Mouse (Mus musculus) kidney, postnatal 25 days (tissue): ENCODE data around the gene Osgin1.
A peak's percentile ranks its signal among the peaks of the same experiment; 100 is the strongest.

Experiments
- DNase-seq, 2 experiments: peaks; one replicate each; pipeline ENCODE4 v3.0.0; 2021; ENCODE audit warnings: mixed read lengths in 2 of 2

Osgin1 gene

DNA sequence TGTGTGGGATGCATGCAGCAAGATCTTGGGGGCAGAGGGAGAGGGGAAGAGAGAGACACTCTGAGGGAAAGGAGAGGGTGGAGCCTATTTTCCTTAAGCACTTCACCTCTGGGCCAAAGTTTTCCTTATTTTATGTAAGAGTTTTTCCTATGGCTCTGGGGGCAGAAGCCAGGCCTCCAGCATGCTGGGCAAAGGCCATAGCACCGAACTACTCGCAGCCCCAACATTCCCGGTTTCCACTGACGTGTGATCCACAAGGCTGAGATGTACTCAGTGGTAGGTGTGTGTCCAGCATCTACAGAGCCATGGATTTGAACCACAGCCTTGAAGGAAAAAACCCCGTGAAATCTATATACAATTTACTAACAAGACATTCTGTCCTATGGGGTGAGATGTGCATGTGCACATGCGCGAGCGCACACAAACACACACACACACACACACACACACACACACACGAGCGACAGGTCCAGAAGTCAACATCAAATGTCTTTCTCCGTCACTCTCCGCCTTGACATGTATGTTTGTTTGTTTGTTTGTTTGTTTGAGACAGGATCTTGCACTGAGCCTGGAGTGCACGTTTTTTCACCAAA, at the start of gene Osgin1:
Gene Osgin1, plus strand, starts transcription at position 543 of the 593 bp plus-strand sequence.
- DNase-seq = peak in 1 of 2 experiments; percentile 81

DNA sequence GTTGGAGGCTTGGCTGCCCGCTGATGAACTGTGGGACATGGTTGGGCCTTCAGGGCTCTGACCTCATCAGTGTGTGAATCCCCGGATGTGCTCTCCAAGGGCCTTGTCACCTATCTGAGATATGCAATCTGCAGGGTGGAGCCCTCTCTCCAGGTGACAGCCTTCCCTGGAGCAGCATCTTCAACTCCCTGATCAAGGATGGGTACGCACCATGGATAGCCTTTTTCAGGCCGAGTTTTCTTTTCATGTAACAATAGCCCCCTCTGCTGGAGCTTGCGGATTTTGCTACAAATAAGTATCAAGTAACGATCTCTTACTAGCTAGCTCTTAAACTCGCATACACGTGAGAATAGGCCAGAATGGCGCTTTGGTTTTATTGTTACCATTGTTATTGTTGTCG, 49.4 kb upstream of the Osgin1 start:
- peak; percentile 54 to 87 for DNase-seq

DNA sequence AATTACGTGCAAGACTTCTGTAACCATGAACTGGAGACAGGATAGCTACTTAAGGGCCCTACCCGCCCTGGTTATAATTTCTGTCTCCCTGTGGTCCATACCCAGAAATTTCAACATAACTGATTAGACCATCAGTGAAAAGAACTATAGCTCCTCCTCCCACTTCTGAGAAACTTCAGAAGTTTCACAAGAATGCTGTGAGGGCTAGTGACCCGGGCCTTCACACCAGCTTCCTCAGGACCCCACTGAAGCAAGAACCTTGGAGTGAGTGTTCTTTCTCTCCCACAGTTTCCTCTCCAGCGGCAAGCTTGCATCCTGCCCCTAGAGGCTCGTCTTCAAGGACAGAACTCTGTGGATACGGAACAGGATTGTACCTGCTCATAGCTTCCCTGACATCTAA, 48.1 kb upstream of the Osgin1 start:
- DNase-seq = no peak

DNA sequence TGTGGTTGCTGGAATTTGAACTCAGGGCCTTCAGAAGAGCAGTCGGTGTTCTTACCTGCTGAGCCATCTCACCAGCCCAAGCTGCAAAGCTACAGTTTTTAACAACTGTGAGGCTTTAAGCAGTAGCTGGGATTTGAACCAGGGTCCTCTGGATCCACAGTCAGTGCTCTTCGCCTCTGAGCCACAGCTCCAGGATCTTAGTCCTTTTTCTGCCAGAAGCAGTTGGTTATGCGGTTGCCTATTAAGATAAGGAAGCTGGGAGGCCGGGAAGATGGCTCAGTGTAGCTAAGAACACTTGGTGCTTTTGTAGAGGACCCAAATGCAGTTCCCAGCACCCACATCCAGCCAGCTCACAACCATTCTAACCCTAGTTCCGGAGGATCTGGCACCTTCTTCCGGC, 46.9 kb upstream of the Osgin1 start:
- DNase-seq = no peak

DNA sequence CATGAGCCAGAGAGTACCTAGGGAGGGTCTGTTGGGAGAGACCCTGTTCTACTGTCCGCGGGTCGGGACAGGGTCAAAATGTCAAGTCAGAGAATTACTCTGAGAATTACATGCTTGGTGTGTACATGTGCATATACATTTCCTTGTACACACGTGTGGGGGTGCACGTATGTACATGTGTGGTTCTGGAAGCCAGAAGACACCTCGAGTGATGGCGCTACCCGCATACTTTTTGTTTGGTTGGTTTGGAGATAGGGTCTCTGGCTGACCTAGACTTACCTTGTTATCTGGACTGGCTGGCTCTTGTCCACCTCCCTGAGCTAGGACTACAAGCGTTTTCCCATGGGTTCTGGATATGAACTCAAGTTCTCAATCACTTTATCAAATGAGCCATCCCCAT, 39.8 kb upstream of the Osgin1 start:
- DNase-seq = no peak

DNA sequence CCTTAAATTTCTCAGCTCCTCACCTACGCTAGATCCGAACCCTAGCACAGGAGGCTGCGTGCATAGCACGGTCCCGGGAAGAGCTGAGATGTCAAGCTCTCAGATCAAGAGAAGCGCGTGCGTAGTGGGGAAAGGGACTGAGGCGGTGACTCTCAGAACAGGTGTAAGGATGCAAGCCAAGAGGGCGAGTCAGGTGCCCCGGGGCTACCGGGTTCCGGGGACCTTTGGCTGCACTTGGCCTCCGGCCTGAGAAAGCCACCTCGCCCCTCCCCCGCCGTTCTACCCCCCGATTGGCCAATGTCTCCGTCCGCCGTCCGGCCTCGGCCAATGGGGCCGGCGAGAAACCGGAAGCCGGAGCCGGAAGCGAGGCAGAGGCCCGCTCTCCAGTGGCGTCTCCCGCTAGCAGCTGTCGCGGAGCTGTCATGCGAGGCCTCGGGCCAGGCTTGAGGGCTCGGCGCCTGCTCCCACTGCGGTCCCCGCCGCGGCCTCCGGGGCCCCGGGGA, 39.3 kb upstream of the Osgin1 start, which contains the start of gene Mlycd:
Gene Mlycd, plus strand, starts transcription at position 355 of the 503 bp plus-strand sequence.
- peak; percentile 96 to 98 for DNase-seq

DNA sequence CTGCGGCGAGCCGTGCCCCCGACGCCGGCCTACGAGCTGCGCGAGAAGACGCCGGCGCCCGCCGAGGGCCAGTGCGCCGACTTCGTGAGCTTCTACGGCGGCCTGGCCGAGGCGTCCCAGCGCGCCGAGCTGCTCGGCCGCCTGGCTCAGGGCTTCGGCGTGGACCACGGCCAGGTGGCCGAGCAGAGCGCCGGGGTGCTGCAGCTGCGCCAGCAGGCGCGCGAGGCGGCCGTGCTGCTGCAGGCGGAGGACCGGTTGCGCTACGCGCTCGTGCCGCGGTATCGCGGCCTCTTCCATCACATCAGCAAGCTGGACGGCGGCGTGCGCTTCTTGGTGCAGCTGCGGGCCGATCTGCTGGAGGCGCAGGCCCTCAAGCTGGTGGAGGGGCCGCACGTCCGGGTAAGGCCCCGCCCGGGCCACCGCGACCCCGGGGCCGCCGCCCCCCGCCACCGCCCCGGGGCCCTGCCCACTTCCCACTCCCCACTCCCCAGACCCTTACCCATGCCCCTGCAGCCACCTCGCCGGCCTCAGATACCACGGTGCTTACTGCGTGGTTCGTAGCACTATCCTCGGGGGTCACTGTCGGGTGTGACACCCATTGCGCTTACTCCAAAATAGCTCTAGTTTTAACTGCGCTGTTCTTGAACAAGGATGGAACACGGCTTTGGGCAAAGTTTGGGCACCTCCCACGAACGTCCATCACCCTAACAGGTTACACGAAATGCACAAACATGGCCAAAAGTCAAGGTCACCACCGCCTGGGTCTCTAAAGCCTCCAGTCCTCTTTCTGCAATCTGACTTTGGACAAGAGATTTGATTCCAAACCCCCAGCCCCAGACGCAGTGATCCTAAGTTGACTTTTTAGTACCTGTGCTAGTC, 38.6 kb upstream of the Osgin1 start:
- DNase-seq = no peak

DNA sequence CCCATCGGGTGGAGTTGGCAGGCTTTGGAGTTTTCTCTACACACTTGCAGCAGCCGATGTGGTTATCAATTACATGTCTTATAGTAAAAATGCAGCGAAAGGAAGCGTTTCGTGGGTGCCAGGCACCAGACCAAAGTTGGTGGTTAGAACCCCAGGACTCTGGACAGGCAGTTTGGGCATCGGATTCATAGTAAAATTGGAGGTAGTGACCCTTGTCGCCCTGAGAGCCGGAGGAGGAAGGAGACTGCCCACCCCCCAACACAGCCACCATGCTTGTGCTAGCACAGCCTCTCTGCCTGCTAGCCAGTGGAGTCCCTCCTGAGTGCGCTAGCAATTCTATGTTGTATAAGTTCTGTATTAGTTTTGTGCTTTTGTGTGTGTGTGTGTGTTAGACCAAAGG, 35.4 kb upstream of the Osgin1 start:
- DNase-seq = no peak

DNA sequence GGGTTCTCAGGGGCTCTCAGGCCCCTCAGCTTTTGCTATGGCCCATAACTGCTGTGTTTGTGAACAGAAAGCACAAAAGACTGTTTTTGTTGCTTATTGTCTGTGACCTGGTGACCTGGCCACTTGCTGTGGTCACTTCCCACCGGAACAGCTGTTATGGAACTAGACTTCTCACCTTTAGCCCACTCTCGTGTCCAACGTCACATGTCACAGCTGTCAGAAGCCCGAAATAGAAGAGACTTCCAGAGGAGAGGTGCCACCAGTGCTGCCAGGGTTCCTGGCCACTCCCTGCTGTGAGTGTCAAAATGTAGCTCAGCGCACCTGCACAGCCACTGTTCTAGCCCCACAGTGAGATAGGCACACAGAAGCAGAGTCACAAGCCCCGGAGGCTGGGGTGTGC, 34.7 kb upstream of the Osgin1 start:
- DNase-seq = no peak

DNA sequence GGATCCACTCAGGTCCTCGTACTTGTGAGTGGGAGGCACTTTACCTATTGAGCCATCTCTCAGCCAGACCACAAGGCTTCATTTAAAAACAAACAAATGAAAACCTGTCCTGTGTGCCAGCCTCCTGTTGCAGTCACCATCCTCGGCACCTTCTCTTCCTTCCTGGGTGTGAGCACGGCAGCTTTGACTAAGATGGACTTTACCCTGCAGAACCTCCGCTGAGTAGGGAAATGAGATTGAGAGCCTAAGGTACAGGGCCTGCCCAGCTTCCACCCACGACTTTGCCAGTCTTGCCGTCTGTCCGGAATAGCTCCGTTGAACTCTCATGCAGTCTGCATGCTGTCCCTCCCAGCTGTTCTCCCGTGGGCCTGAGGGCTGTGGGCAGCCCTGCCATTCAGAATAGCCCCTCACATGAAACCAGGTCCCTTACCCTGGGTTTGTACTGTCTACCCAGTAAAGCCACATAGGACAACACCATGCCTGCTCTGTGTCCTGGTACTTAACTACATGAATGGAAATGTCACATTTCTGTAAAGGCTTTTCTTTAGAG, 33.7 kb upstream of the Osgin1 start:
- peak; percentile 58 to 69 for DNase-seq

DNA sequence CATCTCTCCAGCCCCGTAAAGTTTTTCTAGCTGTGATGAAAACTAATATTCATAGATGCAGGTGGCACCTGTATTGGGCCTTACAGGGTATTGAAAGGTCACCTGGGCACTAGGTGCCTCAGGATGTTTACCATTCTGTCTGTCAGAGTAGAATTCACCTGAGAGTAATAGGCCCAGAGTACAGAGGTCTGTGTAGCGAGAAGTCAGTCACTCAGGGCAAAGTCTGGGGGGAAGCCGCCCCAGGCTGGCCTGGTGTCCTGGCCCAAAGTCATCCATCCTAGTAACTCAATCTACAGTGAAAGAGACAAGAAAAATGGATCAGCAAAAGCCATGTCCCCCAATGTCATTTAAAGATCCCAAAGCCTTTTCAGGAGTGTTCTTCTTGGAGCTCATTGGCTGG, 33.0 kb upstream of the Osgin1 start:
- DNase-seq = no peak

DNA sequence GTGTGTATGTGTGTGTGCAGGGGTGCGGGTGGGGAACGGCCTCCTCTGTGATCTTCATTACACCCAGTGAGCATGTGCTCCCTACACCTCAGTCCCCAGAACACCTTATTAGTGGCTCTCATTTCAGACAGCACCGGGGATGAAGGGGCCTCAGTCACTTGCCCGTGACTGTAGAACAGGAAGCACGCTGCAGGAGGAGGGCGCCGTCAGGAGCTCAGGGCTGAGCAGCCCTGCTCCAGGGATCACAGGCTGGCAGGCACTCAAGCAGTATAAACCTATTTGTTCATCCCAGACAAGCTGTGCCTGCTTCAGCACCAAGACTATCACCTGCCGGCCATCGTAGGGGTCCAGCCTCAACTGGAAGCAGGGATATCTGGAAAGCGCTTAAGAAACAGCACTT, 30.0 kb upstream of the Osgin1 start:
- DNase-seq = no peak

DNA sequence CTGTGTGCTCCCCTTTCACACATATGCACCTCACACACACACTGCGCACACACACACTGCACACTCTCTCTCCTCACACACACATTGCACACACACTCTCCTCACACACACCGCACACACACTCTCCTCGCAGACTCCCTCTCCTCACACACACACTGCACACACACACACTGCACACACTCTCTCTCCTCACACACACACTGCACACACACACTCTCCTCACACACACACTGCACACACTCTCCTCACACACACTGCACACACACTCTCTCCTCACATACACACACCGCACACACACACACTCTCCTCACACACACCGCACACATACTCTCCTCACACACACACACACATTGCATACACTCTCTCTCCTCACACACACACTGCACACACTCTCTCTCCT, 29.3 kb upstream of the Osgin1 start:
- DNase-seq = no peak

DNA sequence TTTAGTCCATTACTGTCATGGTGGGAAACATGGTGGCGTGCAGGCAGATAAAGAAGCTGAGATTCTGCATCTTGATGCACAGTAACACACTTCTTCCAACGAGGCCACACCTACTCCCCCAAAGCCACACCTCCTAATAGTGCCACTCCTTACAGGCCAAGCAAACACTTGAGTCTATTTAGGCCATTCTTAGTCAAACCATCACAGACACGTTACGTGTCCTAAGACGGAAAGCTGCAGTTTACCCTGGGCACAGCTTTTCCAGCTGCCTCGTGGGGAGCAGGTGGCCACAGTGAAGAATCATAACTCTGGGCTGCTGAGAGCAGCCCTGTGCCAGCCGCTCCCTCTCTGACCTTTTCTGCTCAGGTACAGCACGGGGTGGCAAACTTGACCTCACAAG, 25.6 kb upstream of the Osgin1 start:
- no peak for DNase-seq

DNA sequence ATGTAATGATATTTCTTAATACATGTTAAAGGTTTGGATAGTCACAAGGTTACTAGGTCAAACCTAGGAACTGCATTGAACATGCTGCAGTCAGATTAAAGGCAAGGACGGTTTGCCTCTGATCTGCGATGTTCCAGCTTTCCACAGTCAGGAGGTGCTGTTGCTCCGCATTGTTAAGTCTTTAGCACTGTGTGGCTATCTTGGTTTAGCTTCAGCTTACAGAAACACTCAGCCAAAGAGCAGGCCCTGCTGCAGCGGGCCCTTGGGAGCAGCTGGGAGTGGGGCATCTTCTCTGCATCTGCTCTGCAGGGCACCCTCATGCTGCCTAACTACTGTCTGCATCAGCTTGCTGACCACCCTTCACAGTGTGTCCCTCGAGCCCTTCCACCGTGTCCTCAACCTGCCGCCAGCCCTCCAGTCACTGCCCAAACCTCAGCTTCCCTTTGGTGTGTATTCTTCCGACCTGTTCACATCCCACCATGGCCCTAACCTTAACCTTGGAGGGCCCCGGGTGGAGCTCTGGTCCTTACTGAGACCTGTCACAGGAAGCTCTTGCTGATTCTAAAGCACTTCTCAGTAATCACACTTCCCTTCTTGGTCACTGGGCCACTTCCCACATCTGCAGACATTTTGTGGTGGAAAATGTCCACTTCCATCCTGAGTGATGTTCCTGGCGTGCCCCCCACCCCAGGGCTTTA, 21.7 kb upstream of the Osgin1 start:
- peak in 1 of 2 experiments; percentile 30 for DNase-seq

DNA sequence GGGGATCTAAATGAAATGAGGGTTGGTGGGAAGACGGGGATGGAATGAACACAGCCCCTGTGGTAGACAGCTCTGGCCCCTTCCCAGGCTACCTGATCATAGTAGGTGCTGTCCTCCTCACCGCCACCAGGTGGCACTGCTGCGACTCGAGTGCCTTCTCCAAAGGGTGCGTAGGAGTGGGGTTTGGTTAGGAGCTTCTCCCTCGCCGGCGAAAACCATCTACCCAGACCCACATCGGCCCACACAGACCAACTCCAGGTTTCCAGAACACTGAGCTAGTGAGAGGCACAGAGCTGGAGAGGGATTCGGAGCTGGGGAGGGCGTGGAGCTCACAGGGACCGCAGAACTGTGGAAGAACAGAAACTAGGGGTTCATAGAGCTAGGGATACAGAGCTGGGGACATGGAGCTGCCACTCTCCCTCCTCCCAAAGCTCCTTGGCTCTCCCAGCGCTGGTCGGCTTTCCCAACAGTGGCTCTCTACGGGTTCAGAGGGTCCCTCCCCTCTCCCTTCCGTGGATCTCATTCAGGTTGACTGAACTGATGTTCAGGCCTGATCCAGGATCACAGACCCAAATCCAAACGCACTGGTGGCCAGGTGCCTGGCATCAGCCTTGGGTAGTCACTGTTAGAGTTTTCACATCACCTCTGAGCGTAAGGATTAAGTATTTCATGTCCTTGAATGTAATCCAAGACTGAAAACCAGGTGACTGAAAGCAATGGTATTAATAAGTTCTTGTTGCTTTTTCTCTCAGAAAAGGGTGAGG, 21.0 kb upstream of the Osgin1 start:
- peak; percentile 77 to 87 for DNase-seq

DNA sequence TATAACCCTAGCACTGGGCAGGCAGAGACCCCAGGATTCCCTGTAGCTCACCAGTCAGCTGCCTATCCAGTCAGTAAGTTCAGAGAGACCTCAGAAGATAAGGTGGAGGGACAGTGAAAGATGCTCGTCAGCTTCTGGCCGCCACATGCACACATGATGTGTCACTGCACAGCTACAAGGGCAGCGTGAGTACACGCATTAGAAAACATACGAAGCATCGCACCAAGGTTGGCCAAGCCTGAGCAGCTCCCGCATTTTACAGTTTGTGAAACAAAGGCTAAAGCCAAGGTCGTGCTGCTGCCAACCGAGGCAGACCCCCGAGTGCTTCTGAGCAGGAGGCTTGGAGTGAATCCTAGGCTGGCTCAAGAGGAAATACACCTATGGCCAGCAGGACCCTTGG, 20.3 kb upstream of the Osgin1 start:
- DNase-seq = no peak

DNA sequence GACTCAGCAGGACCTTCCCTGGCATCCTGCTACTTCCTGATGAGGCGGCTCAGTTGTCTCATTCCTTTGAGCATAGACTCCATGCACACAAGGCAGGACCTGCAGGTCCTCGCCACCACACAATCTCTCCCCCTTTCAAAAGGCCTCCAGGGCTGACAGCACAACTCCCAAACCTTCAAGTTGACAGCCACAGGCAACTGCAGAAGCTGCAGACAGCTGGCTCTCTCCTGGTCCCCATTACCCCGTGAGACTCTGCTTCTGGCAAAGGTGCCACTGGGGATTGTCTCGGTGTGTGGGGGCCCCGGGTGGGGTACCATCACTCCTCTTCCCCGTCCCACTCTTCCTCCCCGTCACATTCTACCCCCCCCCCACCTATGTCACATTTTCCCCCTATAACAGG, 13.6 kb upstream of the Osgin1 start:
- no peak for DNase-seq

DNA sequence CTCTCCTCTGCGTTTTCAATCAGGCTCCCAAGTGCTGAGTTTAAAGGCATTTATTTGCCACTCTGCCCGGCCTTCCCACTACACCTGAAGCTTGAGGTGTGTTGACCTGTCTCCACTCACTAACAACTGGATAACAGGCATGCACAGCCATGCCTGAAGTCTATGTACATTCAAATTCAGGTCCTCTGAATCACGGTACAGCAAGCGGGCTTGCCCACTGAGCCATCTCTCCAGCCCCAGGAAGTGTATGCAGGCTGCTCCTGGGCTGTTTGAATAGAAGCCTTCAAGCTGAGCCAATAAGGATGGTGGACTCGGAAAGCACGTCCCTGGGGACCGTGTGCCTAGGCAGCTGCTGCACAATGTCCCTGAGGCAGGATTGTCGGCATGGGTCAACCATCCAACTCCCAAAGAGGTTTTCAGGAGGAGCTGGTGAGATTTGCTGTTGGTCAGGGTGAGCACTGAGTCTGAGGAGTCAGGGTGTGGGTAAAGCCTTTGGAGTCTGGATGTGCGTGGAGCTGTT, 12.3 kb upstream of the Osgin1 start:
- DNase-seq = no peak

DNA sequence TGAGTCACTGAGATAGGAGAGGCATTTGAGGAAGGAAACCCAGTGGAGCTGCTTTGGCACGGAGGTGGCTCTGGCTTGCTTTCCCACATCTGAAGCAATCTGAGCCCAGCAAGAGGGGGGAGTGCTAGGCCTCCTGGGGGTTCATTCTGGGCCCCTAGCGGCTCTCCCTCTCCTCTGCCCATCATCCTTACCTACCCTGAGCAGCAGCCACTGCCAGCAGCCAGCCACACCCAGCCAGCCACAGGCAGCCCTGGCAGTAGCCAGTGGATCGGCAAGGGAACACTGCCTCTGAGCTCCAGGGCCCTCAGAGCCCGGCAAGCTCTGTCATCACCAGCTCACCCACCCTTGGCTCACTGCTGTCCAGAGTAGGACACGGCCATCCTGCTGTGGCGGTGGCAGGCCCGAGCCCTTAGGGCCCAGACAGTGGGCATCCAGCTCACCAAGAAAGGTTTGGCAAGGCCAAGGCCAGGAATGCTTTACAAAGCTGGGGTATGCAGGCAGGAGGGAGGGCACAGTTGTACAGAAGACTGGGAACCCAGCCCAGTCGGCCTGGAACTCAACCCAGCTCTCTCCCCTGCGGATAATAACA, 11.7 kb upstream of the Osgin1 start:
- DNase-seq = peak; percentile 39 to 64

DNA sequence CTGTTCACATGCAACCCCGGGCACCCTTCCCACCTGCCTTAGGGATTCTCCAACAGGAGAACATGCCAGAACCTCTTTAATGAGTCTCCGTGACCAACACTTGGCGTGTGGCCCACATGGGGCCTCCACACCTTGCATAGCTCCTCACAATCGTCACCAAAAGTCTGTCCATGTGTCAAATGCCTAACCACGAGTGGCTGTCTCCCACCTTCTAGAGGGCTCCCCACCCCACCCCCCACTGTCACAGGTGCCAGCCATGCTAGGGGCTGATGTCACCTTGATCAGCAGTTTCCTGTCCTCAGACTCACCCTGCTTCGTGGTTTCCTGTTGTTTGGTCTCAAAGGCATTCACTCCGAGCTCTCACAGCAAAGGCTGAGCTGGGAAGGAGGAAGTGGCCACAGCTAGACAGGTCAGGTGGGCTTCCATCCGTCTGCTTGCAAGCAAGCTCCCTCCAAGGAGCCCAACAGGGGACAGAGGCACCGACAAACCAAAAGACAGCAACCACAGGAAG, 10.2 kb upstream of the Osgin1 start:
- DNase-seq = peak; percentile 77 to 86
